Mouse (Mus musculus): ENCODE data around the gene 9530003J23Rik. TPM values are rescaled to one million over a fixed set of nuclear protein-coding genes. Genes with fewer than 3 reads are reported as not detected.
A peak's percentile ranks its signal among the peaks of the same experiment; 100 is the strongest.
"Not testable (repeated sequence)": the region's sequence is repeated elsewhere in the genome, so short reads cannot be mapped to it uniquely, and the experiment has no call there.

9530003J23Rik gene
- polyA plus RNA-seq, 1 experiment: not detected

GRCm38 (mm10) chr10:117282551-117282950, 44.0 kb upstream of the 9530003J23Rik start:
- Histone ChIP-seq H3K4me1 (ENCODE audit: control insufficient read depth, insufficient read depth, insufficient read length, low read length) (no peaks in the 10 kb centered on the region), H3K27me3 (ENCODE audit: control insufficient read depth, insufficient read depth, low read length) (no peaks in the 10 kb centered on the region), H3K4me3 (ENCODE audit: low read depth, low read length) (no peak overlapping the region), H3K36me3 (ENCODE audit: control insufficient read depth, insufficient read depth, low read length) (no peaks in the 10 kb centered on the region), H3K27ac (ENCODE audit: insufficient read depth, low read depth, low read length) (no peak overlapping the region)
- TF ChIP-seq POLR2A (IDR thresholded peaks at IDR 0.05; ENCODE audit: low read depth, low read length) (no peak), CTCF (IDR thresholded peaks at IDR 0.05; ENCODE audit: extremely low read depth, insufficient read length, insufficient replicate concordance, low read depth, low read length) (no peak)
- WGBS: 59% methylated on average over 2 of the region's 2 CpGs

DNA sequence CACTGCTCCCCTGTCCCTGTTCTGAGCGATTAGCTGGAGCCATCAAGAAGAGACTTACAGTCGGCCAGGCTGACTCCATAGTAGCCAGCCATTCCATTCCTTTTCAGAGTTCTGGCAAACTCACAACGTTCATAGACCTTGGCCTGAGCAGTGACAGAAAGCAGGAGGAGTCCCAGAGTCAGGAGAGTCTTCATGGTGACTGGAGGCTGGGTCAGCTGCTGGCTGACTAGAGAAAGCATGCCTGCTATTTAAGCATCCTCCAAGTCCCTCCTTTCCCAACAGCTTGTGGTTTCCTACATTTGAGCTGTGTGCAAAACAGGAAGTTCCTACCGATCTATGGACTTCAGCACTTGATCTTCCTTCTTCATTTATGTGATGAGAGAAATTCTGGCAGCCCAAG, 43.5 kb upstream of the 9530003J23Rik start, which contains the start of gene Lyz2:
Lyz2 (minus strand) TSS at position 273 of the 400 bp plus-strand sequence.
- peak within 1 kb of the TSS; percentile 24; the same call in 1 of the 2 replicates for H3K4me3 ChIP-seq (ENCODE audit: low read depth, low read length)
- no peaks in the 10 kb centered on the region for H3K4me1 ChIP-seq (ENCODE audit: control insufficient read depth, insufficient read depth, insufficient read length, low read length)
- peak within 1 kb of the TSS; percentile 69 for H3K27ac ChIP-seq (ENCODE audit: insufficient read depth, low read depth, low read length)
- no peaks in the 10 kb centered on the region for H3K27me3 ChIP-seq (ENCODE audit: control insufficient read depth, insufficient read depth, low read length)
- WGBS: 31% methylated on average over 4 of the region's 4 CpGs
- no peak for TF ChIP-seq CTCF (IDR thresholded peaks at IDR 0.05; ENCODE audit: extremely low read depth, insufficient read length, insufficient replicate concordance, low read depth, low read length)
- TF ChIP-seq POLR2A (IDR thresholded peaks at IDR 0.05; ENCODE audit: low read depth, low read length): no peak
- H3K36me3 ChIP-seq (ENCODE audit: control insufficient read depth, insufficient read depth, low read length): no peaks in the 10 kb centered on the region

DNA sequence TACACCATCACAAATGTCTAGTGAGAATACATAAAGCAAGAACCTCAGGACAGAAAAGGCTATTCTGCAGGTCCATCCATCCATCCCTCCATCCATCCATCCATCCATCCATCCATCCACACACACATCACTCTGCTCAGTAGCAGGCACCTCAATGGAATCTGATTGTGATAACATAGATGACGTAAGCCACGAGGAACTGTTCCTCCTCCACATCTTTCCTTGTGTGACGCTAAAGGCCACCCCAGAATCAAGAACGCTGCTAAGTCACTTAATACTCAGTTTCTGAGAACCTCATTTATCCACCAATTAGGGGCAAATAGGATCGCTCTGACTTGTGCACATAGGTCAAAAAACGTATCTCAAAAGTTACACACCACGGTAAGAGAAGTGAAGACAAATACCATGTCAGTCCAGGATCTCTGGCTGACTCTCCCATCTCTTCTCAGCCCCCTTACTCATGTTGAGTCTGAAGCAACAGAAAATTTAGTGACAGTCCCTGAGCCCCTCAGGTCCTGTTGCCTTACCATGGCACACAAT, 42.9 kb upstream of the 9530003J23Rik start:
- Histone ChIP-seq H3K4me3 (ENCODE audit: low read depth, low read length) (peak overlapping the region; percentile 24; the same call in 1 of the 2 replicates), H3K27ac (ENCODE audit: insufficient read depth, low read depth, low read length) (peak overlapping the region; percentile 69), H3K36me3 (ENCODE audit: control insufficient read depth, insufficient read depth, low read length) (no peaks in the 10 kb centered on the region), H3K4me1 (ENCODE audit: control insufficient read depth, insufficient read depth, insufficient read length, low read length) (no peaks in the 10 kb centered on the region), H3K27me3 (ENCODE audit: control insufficient read depth, insufficient read depth, low read length) (no peaks in the 10 kb centered on the region)
- WGBS: 75% methylated on average over 7 of the region's 7 CpGs
- TF ChIP-seq CTCF (IDR thresholded peaks at IDR 0.05; ENCODE audit: extremely low read depth, insufficient read length, insufficient replicate concordance, low read depth, low read length) (no peak), POLR2A (IDR thresholded peaks at IDR 0.05; ENCODE audit: low read depth, low read length) (no peak)

DNA sequence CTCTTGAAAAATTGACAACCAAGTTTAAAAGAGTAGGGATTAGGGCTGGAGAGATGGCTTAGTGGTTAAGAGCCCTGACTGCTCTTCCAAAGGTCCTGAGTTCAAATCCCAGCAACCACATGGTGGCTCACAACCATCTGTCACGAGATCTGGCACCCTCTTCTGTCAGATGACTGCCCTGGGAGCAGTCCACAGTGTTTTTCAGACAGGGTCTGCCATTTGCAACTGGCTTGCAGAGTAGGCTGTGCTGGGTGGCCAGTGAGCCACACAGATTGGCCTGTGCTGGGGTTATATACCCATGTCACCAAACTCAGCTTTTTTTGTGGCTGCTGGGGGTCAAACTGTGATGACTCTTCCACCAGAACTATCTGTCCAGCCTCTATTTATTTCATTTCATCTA, 41.5 kb upstream of the 9530003J23Rik start:
- no peaks in the 10 kb centered on the region for H3K27me3 ChIP-seq (ENCODE audit: control insufficient read depth, insufficient read depth, low read length)
- H3K4me3 ChIP-seq (ENCODE audit: low read depth, low read length): no peak overlapping the region
- no peaks in the 10 kb centered on the region for H3K36me3 ChIP-seq (ENCODE audit: control insufficient read depth, insufficient read depth, low read length)
- no peak overlapping the region for H3K27ac ChIP-seq (ENCODE audit: insufficient read depth, low read depth, low read length)
- 48% methylated on average over 1 of the region's 1 CpGs for WGBS
- TF ChIP-seq CTCF (IDR thresholded peaks at IDR 0.05; ENCODE audit: extremely low read depth, insufficient read length, insufficient replicate concordance, low read depth, low read length): no peak
- H3K4me1 ChIP-seq (ENCODE audit: control insufficient read depth, insufficient read depth, insufficient read length, low read length): no peaks in the 10 kb centered on the region

DNA sequence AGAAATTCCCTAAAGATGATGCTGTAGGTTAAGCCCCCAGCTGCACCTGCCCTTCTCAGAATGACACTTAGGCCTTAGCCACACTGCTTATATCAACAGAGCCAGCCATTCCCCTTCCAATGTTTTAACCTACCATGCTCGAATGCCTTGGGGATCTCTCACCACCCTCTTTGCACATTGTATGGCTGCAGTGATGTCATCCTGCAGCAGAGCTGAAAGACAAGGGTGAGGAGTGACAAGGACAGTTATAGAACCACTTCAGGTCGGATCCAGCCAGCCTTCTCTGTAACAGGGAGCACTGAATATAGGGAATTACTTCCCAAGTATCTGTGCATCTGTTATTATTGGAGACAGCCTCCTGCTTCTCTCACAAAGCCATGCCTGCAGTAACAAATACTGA, 40.0 kb upstream of the 9530003J23Rik start:
- H3K4me3 ChIP-seq (ENCODE audit: low read depth, low read length); H3K4me1 ChIP-seq (ENCODE audit: control insufficient read depth, insufficient read depth, insufficient read length, low read length); H3K27me3 ChIP-seq (ENCODE audit: control insufficient read depth, insufficient read depth, low read length); H3K36me3 ChIP-seq (ENCODE audit: control insufficient read depth, insufficient read depth, low read length); H3K27ac ChIP-seq (ENCODE audit: insufficient read depth, low read depth, low read length): not testable (repeated sequence)
- WGBS: 61% methylated on average over 2 of the region's 2 CpGs

GRCm38 (mm10) chr10:117277779-117278178, 39.3 kb upstream of the 9530003J23Rik start:
- H3K27ac ChIP-seq (ENCODE audit: insufficient read depth, low read depth, low read length); H3K4me1 ChIP-seq (ENCODE audit: control insufficient read depth, insufficient read depth, insufficient read length, low read length); H3K4me3 ChIP-seq (ENCODE audit: low read depth, low read length); H3K27me3 ChIP-seq (ENCODE audit: control insufficient read depth, insufficient read depth, low read length); H3K36me3 ChIP-seq (ENCODE audit: control insufficient read depth, insufficient read depth, low read length): not testable (repeated sequence)
- 81% methylated on average over 9 of the region's 9 CpGs for WGBS

GRCm38 (mm10) chr10:117275681-117276369, 37.3 kb upstream of the 9530003J23Rik start:
- Histone ChIP-seq H3K27ac (ENCODE audit: insufficient read depth, low read depth, low read length) (no peak overlapping the region), H3K4me1 (ENCODE audit: control insufficient read depth, insufficient read depth, insufficient read length, low read length) (no peaks in the 10 kb centered on the region), H3K27me3 (ENCODE audit: control insufficient read depth, insufficient read depth, low read length) (no peaks in the 10 kb centered on the region), H3K4me3 (ENCODE audit: low read depth, low read length) (no peak overlapping the region), H3K36me3 (ENCODE audit: control insufficient read depth, insufficient read depth, low read length) (no peaks in the 10 kb centered on the region)
- 78% methylated on average over 10 of the region's 10 CpGs for WGBS
- no peak for TF ChIP-seq POLR2A (IDR thresholded peaks at IDR 0.05; ENCODE audit: low read depth, low read length)
- no peak for TF ChIP-seq CTCF (IDR thresholded peaks at IDR 0.05; ENCODE audit: extremely low read depth, insufficient read length, insufficient replicate concordance, low read depth, low read length)

- WGBS: 63% methylated on average over 4 of the region's 7 CpGs
- not testable (repeated sequence) for H3K4me1 ChIP-seq (ENCODE audit: control insufficient read depth, insufficient read depth, insufficient read length, low read length)
These were observed 36.1 kb upstream of the 9530003J23Rik start for GRCm38 (mm10) chr10:117274645-117275044.

More at GRCm38 (mm10) chr10:117274645-117275044, 36.1 kb upstream of the 9530003J23Rik start:
- H3K4me3 ChIP-seq (ENCODE audit: low read depth, low read length); H3K27me3 ChIP-seq (ENCODE audit: control insufficient read depth, insufficient read depth, low read length); H3K36me3 ChIP-seq (ENCODE audit: control insufficient read depth, insufficient read depth, low read length); H3K27ac ChIP-seq (ENCODE audit: insufficient read depth, low read depth, low read length): not testable (repeated sequence)

Measured in small intestine, adult 2 months (tissue).